Mouse (Mus musculus) heart, postnatal 10 days (tissue): ENCODE results near the gene Ccl27a. TPM values are rescaled to one million over a fixed set of nuclear protein-coding genes. Genes with fewer than 3 reads are reported as not detected.

Source experiments
- DNase-seq, 2 experiments: peaks; one replicate each; pipeline ENCODE4 v3.0.0; 2021
- intact Hi-C: fragments of 180-260 bp; cut with DNase I; formaldehyde crosslinking; loops from one replicate; pipeline ENCODE4 v1.15.1; 2025
- total RNA-seq, 2 experiments: library from RNA; stranded (reverse); gene quantifications; 2 replicates each; pipeline ENCODE4 v1.2.3; 2021

Ccl27a gene
- total RNA-seq, 2 experiments from 2014 or later = 23.1 to 24.3 TPM

DNA sequence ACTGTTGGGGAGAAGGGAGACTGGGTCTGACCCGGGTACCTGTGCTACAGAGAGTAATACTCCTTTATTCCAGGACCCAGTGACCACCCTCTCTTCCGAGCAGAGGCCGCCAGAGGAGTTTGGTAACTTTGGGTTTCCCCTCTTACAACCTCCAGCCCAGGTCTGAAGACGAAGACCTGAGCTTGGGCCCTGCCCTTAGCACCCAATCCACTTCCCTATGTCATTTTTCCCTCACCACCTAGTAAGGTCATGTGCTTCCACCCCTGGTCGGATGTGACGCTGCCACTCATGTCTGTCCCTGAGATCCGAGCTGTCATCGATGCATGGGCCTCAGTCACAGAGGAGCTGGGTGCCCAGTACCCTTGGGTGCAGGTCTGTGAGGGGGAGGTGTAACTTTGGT, 17.6 kb downstream of the Ccl27a start:
- no peak for DNase-seq
- intact Hi-C loops = no loop called here

DNA sequence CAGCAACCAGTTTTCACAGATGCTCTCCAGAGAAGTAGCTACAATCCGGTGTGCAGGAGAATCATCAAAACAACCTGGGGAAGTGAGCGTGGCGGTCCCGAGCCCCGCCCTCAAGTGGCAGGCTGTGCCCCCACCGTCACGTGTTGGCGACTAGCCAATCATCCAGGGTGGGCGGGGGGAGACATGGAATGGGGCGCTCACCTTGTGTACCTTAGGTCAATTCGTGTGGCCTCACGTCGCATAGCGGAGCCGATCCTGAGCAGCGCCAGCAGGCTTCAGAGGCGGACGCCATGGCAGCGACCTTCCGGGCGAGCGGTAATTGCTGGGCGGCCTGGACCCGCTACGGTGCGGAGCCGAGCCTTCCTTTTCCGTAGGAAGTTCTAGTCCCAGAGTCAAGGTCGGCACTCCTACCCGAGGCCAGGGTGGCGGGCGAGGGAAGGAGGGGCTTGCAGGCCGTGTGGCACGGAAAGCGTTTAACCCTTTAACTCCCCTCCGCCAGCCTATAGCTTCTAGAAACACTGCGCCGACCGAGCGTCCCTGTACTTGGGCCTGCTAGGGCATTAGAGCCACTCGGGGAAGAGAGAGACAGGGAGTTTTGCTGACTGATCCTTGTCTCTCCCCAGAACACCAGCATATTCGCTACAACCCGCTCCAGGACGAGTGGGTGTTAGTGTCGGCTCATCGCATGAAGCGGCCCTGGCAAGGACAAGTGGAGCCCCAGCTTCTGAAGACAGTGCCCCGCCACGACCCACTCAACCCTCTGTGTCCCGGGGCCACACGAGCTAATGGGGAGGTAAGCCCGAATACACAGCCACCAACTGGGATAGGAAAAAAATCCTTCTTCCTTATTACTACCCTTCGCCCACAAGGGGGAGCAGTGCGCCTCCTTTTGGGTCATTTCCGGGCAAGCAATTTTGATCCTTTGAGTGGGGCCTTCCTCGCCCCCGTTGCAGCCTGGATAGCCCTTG, 18.4 kb downstream of the Ccl27a start, which contains the start of gene Sigmar1:
Gene Sigmar1 (minus strand): TSS at position 820 of the 968 bp plus-strand sequence.
- intact Hi-C loops = no loop called here
- DNase-seq = peak; percentile 89 to 92

DNA sequence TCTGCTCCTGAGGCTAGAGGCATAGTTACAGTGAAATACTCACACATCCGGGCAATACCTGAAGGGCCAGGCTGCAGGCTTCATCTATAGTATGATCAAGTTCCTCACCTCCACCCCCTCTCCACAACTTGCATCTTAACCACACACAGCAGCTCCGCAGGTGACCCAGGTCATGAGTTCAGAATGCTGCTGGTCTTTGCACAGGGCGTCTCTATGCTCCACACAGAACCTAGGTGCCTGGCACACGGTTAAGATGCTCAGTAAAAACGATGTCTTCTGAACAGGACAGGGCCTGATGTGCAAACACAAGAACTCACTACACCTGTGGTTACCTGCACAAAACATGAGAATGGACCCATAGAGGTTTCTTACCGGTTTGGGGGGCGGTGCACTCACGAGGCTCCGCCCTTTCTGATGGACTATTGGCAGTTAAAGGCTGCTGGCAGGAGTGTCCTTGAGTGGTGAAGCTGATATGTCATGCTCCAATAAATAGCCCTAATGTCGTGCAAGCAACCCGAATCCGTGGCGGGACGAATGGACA, 19.2 kb downstream of the Ccl27a start, which contains the start of gene Galt:
Gene Galt (plus strand): TSS at position 432 of the 541 bp plus-strand sequence.
- intact Hi-C loops = no loop called here
- no peak for DNase-seq

DNA sequence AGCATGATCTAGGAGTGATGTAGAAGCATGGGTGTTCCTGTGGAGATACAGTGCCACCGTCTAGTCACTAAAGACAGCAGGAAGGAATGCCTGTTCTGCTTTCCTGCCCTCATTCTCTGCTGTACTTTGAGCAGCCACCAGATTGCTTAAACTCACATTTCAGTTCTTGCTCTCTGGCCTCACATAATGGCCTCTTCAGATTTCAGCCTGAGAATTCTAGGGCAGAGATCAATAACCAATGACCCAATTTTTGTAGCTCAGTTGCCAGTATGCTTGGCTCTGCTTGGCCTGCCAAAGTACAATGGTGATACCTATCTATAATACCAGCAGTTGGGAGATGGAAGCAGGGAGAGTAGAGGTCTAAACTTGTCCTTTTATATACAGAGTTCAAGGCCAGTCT, 29.0 kb downstream of the Ccl27a start:
- intact Hi-C loops = no loop called here
- no peak for DNase-seq

DNA sequence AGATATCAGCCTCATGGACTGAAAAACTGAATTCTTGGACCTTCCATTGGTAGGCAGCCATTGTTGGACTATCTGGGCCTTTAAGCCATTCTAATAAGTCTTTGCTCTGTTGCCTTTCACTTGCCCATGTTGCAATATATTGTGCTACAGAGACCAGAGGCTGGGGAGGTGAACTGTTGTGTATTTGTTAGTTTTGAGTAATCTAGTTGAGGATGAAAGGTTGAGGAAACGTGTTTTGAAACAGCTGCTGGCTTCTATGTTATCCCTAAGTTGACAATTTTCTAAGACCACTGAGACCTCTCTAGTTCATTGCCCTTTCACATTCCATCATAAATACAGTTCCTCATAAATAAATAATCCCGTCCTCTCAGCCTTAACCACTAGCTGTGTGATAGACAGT, 29.9 kb downstream of the Ccl27a start:
- DNase-seq = no peak
- intact Hi-C loops = no loop called here

DNA sequence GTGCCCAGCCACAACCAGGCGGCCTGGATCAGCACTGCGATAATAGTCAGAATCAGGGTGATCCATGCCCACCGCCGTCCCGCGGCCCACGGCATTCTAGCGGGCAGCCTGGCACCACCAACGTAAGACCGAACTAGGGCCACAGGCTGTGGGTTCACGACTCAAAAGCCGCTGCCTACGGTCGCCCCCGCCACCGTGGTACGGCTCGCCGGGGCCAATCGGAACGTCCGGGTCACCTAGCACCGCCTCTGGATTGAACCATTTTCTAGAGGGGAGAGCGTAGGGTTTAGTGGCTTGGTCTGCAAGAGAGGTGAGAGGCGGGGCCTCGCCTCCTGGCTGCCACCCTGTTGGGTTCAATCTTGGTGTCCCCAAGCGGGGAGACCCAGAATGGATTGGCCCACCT, 32.9 kb downstream of the Ccl27a start:
- intact Hi-C loops = loop anchor here (2.0 kb wide), 1 partner anchor 18 kb away; the partner anchor contains the start of gene Dctn3
- DNase-seq = peak; percentile 95

DNA sequence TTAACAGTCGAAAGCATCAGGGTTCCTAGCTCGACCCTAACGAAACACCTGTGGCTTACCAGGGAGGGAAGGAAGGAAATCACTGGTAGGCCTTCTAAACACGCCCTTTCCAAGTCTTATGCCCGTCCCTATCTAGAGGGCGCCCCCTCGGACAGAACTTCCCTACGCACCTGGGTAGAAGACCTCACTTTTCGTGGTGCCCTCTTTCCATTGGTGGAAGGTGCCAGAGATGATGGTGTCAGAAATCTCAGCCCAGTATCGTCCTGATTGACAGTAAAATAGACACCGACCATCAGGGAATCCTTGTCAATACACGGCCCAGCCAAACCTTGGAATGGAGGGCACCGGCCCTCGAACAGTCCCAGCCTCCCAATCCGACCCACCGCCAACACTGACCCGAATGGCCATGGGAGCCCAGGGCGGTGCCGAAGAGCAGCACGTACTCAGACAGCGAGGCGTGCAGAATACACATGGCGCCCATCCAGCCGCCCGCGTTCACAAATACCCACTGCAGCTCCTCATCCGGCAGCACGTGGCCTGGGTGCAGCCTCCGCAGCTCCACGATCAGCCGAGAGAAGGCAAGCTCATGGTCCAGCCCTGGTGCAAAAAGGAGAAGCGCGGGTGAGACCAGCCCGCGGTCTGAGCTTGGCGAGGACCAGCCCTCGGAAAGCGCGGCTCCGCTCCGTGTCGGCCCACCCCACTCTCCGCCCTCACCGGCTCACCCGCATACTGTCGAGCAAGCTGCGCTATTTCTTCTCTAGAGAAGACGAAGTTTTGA, 33.5 kb downstream of the Ccl27a start:
- DNase-seq = no peak
- intact Hi-C loops = loop anchor here (2.0 kb wide), 1 partner anchor 18 kb away; the partner anchor contains the start of gene Dctn3

DNA sequence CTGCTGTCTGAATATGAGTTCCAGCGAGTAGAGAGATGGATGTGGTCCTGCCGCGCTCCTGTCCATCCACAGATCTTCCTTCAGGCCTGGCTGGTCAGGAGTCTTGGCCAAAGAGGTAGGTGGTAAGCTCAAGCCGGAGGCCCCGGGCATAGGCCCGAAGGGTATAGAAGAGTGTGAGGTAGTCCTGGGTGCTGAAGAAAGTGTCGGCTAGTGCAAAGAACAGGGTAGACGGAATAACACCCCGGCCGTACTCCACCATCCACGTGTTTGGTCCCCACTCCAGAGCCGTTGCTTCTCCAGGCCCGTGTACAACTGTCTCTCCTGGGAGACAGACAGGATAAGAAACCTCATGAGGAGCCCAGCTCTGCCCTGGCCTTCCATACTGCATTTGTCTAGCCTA, 34.8 kb downstream of the Ccl27a start:
- no peak for DNase-seq
- intact Hi-C loops = no loop called here

DNA sequence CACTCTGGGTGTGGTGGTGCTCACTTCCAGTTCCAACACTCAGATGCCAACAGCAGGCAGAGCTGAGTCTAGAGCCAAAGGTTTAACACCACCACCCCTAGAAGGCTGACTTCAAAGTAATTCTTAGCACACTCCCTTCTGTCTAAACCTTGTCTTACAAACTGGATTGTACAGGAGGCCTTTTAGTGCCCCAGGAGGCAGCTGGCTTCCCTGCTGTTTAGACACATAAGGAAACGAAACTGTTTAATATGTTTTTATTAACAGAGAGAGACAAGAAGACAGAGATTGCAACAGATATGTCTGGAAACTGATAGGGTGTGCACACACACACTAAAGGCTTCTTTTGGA, 35.8 kb downstream of the Ccl27a start:
- intact Hi-C loops = no loop called here
- no peak for DNase-seq

DNA sequence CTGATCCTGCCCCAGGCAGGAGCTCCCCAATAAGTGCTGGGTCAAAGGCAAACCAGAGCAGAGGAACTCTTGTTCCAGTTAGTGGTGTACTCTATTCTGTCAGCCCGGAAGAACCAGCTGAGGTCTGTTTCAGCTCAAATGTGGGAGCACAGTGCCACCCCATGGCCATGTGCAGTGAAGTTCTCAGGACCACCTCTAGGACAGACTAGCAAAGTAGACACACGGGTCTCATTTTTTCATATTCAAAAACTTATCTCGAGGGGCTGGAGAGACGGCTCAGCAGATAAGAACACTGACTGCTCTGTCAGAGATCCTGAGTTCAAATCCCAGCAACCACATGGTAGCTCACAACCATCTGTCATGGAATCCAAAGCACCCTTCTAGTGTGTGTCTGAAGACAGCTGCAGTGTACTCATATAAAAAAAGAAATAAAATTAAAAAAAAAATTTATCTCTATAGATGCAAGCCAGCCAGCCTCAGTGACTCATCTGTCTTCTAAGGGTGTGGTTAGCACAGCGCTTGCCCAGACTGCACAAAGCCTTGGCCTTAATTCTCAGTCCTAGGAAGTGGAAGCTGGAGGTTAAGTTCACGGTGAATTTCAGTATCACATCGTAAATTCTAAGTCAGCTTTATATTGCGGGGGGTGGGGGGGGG, 36.3 kb downstream of the Ccl27a start:
- intact Hi-C loops = loop anchor here (1.0 kb wide), 1 partner anchor 22 kb away; no protein-coding TSS in a partner anchor
- peak; percentile 84 to 89 for DNase-seq

DNA sequence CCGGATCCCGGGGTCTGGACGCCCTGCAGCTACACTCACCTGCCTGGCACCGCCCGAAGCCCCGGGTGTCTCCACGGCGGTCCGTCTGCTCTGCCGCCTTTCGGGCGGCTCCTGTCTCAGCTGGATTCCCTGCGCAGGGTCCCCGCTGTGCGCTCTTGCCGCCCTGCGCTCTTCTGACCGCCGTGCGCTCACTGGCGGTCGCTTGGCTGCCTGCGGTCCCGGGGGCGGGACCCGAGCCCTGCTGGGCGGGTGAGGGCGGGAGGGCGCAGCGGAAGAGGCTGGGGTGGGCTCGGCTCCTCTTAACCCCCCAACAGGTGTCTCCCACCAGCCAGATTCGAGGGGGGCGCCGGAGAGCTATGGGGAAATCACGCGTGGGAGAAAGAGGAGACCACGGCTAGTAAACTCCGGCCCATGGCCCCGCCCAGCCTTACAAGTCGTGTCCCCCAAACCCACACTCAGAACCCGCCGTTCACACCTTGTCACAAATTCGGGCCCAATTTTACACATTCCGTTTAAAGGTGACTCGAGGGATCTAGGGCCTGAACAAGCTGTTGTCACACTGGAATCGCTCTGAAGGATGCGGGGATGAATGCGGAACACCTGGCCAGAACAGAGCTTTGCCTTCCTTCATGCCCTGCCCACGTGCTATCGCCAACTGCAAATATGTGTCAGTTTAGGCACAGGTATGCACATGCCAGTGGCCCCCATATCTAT, 42.8 kb downstream of the Ccl27a start, which contains the start of gene Arid3c:
Gene Arid3c (minus strand): TSS at position 91 of the 714 bp plus-strand sequence.
- intact Hi-C loops = no loop called here
- DNase-seq = no peak

DNA sequence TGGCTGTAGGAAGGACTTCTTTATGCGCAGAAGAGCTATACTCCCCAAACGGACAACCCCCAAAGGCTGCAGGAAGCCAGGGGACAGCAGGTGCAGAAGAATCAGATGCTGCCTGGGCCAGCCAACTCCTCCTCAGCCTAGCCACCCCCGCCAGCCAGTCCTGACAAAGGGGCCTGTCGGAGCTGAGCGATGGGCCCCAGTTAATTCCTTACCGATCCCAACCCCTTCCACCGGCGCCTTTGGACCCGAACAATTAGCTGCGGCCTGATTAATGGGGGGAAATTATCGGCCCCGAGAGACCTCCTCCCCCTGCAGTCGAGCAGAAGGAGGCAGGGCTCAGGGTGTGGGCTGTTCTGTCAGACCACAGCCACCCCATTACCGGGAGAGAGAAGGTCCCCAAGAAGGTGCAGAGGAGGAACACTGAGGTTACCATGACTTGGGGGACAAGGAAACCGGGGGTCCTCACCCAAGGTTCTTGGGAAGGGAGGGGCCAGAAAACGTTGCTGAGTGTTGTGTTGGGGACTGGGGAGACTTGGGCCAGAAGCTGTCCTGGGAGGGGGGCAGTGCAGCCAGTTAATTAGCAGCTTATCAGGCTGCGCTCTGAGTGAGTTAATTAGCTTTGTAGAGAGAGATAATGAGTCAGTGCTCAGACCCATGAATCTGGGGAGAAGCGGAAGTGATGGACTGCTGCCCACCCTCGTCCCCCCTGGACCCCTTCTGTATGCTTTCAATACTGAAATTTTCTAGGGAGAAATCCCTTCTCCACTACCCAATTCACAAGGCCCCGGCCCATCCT, 47.0 kb downstream of the Ccl27a start:
- intact Hi-C loops = no loop called here
- no peak for DNase-seq

DNA sequence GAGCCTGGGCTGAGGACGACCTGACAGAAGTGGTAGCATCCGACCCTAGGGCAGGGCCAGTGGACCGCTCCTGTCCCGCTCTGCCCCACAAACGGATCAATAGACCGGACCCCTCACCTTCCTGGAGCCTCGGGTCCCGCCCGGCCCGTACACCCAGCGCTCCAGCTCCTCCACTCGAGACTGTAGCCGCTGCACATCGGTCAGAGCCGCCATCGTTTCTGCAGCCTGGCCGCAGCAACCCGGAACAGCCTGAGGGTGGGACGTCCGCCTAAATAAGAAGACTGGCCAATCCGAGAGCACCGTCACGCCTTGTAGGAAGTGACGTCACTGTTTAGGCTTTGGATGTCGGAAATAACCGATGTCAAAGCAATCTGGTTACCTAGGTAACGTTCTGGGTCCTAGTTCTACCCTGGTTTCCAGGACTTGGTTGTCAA, 51.1 kb downstream of the Ccl27a start, which contains the start of gene Dctn3:
Gene Dctn3 (minus strand): TSS at position 253 of the 434 bp plus-strand sequence.
- intact Hi-C loops = loop anchor here (2.0 kb wide), 1 partner anchor 18 kb away; no protein-coding TSS in a partner anchor

More for the DNA sequence above, 51.1 kb downstream of the Ccl27a start, which contains the start of gene Dctn3:
- peak; percentile 92 to 94 for DNase-seq

Other genes starting within 250 kb of the Ccl27a start
- 10 to 100 TPM; 18.6 to 21.8 TPM for gene Fam219a, start 204.7 kb downstream of the Ccl27a start, total RNA-seq
- gene Dnaic1, start 204.5 kb downstream of the Ccl27a start, total RNA-seq = 1 to 10 TPM in 1 of 2 experiments, under 1 TPM in 1; 0.84 to 1.6 TPM
- gene Enho, start 133.9 kb downstream of the Ccl27a start, total RNA-seq = 1 to 10 TPM; 4.2 to 4.4 TPM
- 1 to 10 TPM; 3.3 to 7.5 TPM for gene Cntfr, start 77.2 kb downstream of the Ccl27a start, total RNA-seq
- 10 to 100 TPM; 65.3 to 66.2 TPM for gene Il11ra1, start 74.3 kb downstream of the Ccl27a start, total RNA-seq
- gene Rpp25l, start 60.7 kb downstream of the Ccl27a start, total RNA-seq = 10 to 100 TPM; 28.0 to 32.1 TPM
- gene Dctn3, start 51.1 kb downstream of the Ccl27a start, total RNA-seq = 10 to 100 TPM; 85.9 to 92.3 TPM
- gene Arid3c, start 43.1 kb downstream of the Ccl27a start, total RNA-seq = not detected
- 10 to 100 TPM; 57.7 to 66.1 TPM for gene Galt, start 19.0 kb downstream of the Ccl27a start, total RNA-seq
- 10 to 100 TPM; 23.8 to 28.6 TPM for gene Sigmar1, start 18.1 kb downstream of the Ccl27a start, total RNA-seq
- not detected for gene Gm21541, start 129.4 kb upstream of the Ccl27a start, total RNA-seq
- under 1 TPM; 0.45 to 0.69 TPM for gene Gm20878, start 167.3 kb upstream of the Ccl27a start, total RNA-seq
- gene Fam205a4, start 191.8 kb upstream of the Ccl27a start, total RNA-seq = under 1 TPM in 1 of 2 experiments, not detected in 1; 0.07 TPM